Mouse (Mus musculus) embryo, embryonic 11 days (tissue): Measurements from ENCODE around the gene Pepd.

Source experiments
- DNase-seq: peaks from one replicate; pipeline ENCODE4 v3.0.0-alpha.2; 2015

The Pepd gene

DNA sequence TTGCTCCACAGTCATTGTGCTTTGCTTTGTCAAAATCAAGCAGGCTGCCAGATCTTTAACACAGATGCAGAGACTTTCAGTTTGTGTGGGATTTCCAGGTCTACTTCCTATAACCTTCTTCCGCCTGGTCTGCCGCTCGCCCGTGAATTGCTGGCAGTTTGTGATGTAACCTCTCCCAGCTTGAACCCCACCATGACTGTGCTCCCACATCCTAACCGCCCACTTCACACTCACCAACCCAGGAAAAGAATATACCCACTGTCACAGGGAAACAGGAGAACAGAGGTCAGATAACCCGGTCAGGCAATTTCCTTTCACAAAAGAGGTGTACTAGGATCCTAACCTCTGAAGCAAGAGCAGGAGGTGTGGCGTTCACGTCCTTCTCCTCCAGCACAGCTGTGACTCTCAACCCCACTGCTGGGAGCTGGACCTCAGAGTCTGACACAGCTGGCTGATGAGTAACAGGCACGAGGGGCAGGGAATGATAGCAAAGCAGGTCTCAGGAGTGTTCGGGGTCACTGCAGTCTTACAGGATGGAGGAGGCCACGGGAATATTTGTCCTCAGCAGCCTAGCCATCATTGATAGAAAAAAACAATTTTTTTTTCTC is 72.5 kb downstream of the Pepd start:
- DNase-seq, result peak; percentile 33

DNA sequence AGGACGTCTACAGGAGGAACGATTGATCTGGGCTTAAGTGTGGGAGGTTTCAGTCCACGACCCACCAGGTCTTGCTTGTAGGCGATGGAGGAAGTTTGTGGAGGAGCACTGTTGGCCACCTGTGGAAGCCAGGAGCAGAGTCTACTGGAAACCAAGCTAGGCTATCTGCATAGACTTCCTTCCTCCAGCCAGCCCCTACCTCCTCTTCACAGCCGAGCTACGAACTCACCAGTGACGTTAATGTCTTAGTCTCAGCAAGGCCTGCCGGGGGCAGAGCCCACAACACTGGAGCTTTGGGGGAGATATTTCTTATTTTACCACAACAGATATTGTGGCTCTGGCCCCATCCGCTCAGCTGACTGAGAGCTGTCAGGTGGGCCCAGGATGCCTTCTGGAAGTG is 73.0 kb downstream of the Pepd start:
- no peak for DNase-seq

- DNase-seq, result no peak
These were observed 73.5 kb downstream of the Pepd start for GRCm38 (mm10) chr7:34985646-34986045.

DNA sequence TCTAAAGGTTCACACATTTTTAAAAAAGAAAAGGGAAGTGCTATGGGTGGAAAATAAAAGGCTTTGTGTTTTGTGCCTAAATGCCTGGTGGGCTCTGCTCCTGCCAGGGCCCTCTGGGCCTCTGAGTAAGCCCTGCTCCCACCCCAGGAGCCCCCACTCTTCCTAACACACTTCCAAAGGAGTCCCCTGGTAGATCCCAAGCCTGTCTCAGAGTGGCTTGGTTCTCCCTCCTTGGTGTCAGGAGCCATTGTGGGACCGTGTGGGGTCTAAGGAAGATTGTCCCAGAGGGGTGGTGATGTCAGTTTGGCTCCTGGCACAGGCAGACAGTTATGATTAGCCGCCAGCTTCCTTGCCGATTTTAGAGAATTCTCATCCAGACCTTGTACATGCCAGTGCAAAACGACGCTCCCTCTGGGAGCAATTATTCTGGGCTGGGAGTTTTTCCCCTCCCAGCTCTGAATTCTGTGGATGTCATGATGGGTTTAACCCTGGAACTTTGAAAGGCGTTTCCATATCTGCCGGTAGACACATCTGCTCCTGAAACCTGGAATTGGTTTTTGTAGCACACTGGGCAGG is 74.5 kb downstream of the Pepd start:
- DNase-seq, result peak; percentile 46

DNA sequence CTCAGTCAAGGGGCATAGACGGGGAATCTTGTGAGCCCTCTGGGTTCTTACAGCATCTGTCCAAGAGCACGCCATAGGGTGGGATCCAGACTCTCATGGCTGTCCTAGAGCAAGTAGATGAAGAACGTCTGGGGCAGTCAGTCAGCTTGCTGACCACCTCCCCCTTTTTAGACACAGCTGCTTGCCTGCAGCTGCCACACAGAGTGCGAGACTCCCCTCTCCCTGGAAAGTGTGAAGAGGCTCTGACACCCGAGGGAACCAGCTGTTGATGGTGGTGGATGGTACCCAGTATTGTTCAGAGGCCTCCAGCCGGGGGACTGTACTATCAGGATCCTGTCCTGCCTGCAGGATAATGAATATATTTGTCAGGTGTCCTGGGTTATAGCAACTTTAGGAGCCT is 75.1 kb downstream of the Pepd start:
- no peak for DNase-seq

- DNase-seq, result no peak
These were observed 76.3 kb downstream of the Pepd start for GRCm38 (mm10) chr7:34988488-34988887.

- no peak for DNase-seq
These were observed 79.6 kb downstream of the Pepd start for GRCm38 (mm10) chr7:34991731-34992246.

- no peak for DNase-seq
These were observed 80.6 kb downstream of the Pepd start for GRCm38 (mm10) chr7:34992766-34993165.

DNA sequence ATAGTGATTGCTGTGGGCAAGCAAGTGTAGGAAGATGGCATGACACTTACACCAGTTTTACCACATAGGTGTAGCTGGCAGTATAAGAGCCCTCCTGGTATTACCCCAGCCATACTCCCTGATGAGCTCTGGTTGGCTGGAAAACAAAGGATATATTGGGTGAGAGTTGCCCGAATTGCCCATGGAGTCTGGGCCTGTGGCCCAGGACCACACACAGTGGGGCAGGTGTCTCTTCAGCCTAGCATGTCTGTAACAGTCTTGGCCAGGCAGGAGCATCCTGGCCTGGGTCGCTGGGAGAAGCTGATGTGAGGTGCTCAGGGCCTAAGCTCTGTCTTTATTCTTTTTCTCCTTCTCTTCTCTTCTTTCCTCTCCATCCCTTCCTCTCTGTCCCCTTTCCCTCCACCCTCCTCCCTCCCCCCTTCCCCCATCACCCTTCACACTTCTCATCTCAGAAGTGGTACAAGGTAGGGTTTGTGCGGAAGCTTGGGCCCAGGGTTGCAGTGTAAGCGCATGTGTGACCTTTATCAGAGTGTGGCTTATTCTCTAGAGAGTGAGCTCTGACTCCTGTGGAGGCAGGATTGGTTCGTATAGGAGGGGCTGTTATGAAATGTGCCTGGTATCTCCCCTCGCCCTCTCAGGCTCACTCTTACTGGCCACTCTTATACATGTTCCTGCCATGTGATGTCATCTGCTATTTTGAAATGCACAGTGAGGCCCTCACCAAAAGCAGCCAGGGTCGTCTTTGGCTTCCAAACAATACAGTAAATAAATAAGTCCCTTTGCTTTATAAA is 83.9 kb downstream of the Pepd start:
- DNase-seq, result no peak

GRCm38 (mm10) chr7:35000839-35001238 is 88.7 kb downstream of the Pepd start:
- DNase-seq, result peak; percentile 53

DNA sequence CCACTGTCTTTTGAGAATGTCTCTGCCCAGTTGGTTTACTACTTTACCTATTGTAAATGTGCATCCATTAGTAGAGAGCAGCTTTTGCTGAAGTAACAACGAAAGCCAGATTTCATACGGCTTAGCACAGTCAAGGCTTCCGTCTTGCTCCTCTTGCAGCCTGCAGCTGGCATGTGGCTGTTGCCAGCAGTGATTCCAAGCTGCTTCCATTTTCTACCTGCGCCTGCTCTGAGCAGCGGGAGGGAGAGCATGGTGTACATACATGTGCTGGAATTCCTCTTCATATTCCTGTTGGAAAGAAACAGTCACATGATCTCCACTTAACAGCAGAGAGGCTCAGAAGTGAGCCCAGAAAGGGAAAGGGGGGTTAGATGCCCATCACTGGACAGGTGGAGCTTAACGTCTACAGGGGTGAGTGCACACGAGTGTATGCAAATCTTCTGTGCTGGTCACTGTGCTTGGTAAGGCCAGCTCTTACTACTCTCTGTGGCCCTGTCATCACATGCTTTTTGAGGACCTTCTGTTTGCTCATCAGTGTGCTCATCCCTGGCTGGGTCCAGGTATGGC is 91.1 kb downstream of the Pepd start:
- no peak for DNase-seq

GRCm38 (mm10) chr7:35006661-35007060 is 94.5 kb downstream of the Pepd start:
- no peak for DNase-seq

- DNase-seq, result no peak
These were observed 101.0 kb downstream of the Pepd start for GRCm38 (mm10) chr7:35013228-35013627.

DNA sequence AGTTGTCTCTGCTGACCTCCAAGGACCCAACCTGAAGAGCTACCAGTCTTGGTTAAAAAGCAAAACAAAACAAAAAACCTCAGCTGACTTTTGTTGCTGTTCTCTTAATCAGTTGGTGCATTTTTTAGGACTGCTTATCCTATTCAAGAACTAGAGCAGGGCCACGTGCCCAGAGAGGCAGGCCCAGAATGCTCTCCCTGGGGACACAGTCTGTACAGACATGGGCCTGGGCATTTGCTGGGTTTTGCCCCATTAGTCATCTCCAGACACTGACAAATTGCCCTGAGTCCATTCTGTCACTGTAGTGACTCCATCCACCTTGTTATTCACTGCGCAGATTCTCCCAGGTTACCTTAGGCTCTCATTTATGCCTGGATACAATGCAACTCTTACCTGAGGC is 103.1 kb downstream of the Pepd start:
- no peak for DNase-seq

DNA sequence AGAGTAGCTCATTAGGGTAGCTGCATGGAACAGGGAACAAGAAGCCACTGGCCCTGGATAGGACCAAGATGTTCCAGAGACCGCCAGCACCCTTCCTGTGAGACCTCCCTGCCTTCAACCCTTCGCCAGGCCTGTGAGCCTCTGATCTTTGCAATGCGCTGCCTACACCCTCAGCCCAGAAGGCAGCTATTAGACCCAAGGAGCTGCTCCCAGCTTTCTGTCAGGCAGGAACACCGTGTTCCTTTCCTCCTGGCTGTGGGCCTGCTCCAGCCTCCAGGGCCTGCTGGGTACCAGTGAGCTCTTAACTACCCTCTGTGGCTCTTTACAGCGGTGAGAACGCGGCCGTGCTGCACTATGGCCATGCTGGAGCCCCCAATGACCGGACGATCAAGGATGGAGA is 109.2 kb downstream of the Pepd start:
- no peak for DNase-seq

- DNase-seq, result no peak
These were observed 111.1 kb downstream of the Pepd start for GRCm38 (mm10) chr7:35023251-35023650.

DNA sequence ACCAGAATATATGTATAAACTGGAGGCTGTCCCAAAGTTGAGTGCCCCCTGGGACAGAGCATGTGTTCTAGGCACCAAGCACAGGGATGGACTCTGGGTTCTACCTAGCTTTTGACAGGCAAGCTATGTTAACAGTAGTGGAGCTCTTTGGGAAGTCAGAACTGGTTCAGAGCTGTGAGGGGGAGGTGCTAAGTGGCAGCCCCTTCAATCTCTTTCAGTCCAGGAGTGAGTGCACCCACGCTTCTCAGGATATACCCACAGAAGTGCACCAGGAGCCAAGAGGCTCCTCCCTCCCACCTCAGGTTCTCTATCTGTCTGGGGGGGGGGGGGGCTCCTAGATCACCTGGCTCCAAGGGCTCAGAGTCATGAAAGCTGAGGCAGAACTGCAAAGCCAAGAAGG is 112.2 kb downstream of the Pepd start:
- DNase-seq, result no peak

DNA sequence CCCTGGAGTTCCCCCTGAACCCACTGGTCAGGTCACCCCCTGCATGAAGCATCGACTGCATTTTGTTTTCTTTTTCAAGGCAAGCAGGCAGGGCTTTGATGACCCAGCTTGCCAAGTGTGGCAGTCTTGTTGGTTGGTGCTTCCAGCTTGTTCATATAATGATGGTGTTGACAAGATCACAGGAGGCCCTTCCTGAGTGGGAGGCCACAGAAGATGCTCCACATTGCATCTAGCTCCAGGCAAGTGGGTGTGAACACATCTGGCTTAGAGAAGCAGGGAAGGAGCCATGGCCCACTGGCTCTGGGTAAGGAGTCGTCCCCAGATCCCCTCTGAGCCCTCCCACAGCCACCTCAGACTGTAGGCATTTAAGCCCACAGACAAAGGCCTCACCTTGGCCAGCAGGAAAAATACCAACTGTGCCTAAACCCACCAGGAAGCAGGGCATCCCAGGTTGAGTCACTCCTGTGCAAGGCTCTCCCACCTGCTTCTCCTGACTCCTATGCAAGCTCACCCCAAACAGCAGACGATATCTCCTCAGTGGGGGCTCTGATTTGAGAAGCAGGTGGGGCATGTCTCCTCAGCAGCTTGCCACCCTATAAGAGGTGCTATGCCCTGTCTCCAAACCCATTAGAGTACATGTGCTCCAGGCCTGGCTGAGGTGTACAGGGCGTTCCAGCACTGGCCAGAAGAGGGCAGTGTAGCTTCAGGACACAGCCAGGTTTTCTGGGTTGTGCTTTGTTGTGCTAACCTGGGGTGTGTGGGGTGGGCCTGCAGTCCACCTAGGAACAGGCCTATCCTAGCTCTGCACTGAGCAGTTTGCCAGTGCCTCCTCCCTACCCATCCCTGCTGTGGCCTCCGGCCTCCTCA is 113.5 kb downstream of the Pepd start:
- peak; percentile 74 for DNase-seq

GRCm38 (mm10) chr7:35026276-35026630 is 114.1 kb downstream of the Pepd start:
- no peak for DNase-seq

DNA sequence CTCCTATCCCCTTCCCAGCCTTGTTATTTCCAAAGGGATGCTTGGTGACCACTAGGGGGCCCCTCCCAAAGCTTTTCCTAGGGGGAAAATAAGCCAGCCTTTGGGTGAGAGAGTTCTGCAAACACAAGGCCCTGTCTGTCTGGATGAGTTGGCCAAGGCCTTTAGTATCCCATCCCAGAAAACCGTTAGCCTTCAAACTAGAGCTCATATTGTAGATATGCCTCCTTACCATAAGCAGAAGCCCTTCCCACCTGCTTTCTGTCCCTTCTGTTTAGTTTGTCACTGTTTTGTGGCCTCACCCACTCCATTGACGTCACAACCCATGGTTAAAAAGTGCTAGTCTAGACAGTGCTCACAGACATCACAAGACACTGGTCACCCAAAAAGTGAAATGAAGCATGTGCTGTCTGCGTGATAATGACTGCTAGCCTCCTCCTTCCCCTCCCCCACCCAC is 114.7 kb downstream of the Pepd start:
- peak; percentile 75 for DNase-seq

DNA sequence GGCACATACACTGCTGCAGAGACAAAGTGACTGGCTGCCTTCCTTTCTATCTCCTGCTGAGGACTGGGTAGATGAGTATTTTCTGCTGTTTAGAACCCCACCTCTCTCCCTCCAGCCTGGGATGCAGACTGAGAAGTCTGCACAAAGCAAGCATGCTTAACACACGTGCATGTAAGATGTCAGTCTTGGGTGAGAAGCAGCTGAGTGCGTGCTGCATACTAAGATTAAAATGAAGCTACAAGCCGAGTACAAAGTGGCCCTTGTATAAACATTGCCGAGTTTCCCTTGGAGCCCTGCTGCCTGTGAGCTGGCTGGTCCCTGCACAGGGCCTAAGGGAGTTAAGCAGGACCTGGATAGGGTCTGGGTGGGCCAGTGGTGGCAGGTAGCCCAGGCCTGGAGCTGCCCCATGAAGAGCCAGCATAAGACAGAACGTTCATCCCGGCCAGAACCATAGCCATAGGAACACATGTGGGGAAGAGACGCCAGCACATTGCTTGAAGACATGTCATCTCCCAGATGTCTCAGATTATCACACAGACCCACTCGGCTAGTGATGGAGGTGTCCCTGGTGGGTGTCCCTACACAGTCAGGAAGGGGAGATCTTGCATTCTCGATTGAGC is 115.7 kb downstream of the Pepd start:
- DNase-seq, result no peak

- no peak for DNase-seq
These were observed 116.4 kb downstream of the Pepd start for GRCm38 (mm10) chr7:35028559-35028958.
